Mouse (Mus musculus): ENCODE measurements around the gene Rabep1. TPM values are rescaled to one million over a fixed set of nuclear protein-coding genes. Genes with fewer than 3 reads are reported as not detected.
A peak's percentile ranks its signal among the peaks of the same experiment; 100 is the strongest.

Gene Rabep1
- polyA plus RNA-seq, 1 experiment from 2014 or later = 90.9 TPM

- no peak for TF ChIP-seq CTCF (IDR thresholded peaks at IDR 0.05; ENCODE audit: low read depth)
- WGBS = 65% methylated on average over 1 of the region's 1 CpGs
These were observed 128.0 kb downstream of the Rabep1 start for GRCm38 (mm10) chr11:70972586-70972985.

GRCm38 (mm10) chr11:70973947-70974346 is 129.4 kb downstream of the Rabep1 start:
- ATAC-seq = no peak
- Histone ChIP-seq H3K27me3 (replicated peaks; ENCODE audit: control insufficient read depth, insufficient read depth, low read length) (no peaks in the 10 kb centered on the region), H3K9ac (ENCODE audit: low read depth, low read length) (no peak overlapping the region), H3K9me3 (ENCODE audit: control insufficient read depth) (no peaks in the 10 kb centered on the region), H3K4me1 (replicated peaks; ENCODE audit: control insufficient read depth, insufficient read depth, low read length) (no peaks in the 10 kb centered on the region), H3K4me3 (ENCODE audit: low read depth, low read length) (no peak overlapping the region), H3K36me3 (ENCODE audit: control insufficient read depth, insufficient read depth) (peaks cover 52% of the 10 kb centered on the region), H3K4me2 (replicated peaks; ENCODE audit: low read depth) (no peak overlapping the region), H3K27ac (ENCODE audit: low read depth, low read length) (no peak overlapping the region)
- peak; percentile 62 for TF ChIP-seq CTCF (IDR thresholded peaks at IDR 0.05; ENCODE audit: low read depth)
- WGBS = 66% methylated on average over 4 of the region's 4 CpGs

More at GRCm38 (mm10) chr11:70972586-70972985, 128.0 kb downstream of the Rabep1 start:
- Histone ChIP-seq H3K27me3 (replicated peaks; ENCODE audit: control insufficient read depth, insufficient read depth, low read length) (no peaks in the 10 kb centered on the region), H3K9me3 (ENCODE audit: control insufficient read depth) (no peaks in the 10 kb centered on the region), H3K4me3 (ENCODE audit: low read depth, low read length) (no peak overlapping the region), H3K4me1 (replicated peaks; ENCODE audit: control insufficient read depth, insufficient read depth, low read length) (no peaks in the 10 kb centered on the region), H3K9ac (ENCODE audit: low read depth, low read length) (no peak overlapping the region), H3K36me3 (ENCODE audit: control insufficient read depth, insufficient read depth) (peaks cover 39% of the 10 kb centered on the region), H3K4me2 (replicated peaks; ENCODE audit: low read depth) (no peak overlapping the region), H3K27ac (ENCODE audit: low read depth, low read length) (no peak overlapping the region)
- no peak for ATAC-seq

- Histone ChIP-seq H3K27me3 (replicated peaks; ENCODE audit: control insufficient read depth, insufficient read depth, low read length) (no peaks in the 10 kb centered on the region), H3K4me2 (replicated peaks; ENCODE audit: low read depth) (no peak overlapping the region), H3K36me3 (ENCODE audit: control insufficient read depth, insufficient read depth) (peaks cover 63% of the 10 kb centered on the region), H3K27ac (ENCODE audit: low read depth, low read length) (no peak overlapping the region), H3K4me3 (ENCODE audit: low read depth, low read length) (no peak overlapping the region), H3K4me1 (replicated peaks; ENCODE audit: control insufficient read depth, insufficient read depth, low read length) (no peaks in the 10 kb centered on the region), H3K9me3 (ENCODE audit: control insufficient read depth) (no peaks in the 10 kb centered on the region), H3K9ac (ENCODE audit: low read depth, low read length) (no peak overlapping the region)
- ATAC-seq = no peak
- 65% methylated on average over 2 of the region's 2 CpGs for WGBS
- TF ChIP-seq CTCF (IDR thresholded peaks at IDR 0.05; ENCODE audit: low read depth) = no peak
These were observed 130.6 kb downstream of the Rabep1 start for GRCm38 (mm10) chr11:70975193-70975592.

- no peaks in the 10 kb centered on the region for H3K9me3 ChIP-seq (ENCODE audit: control insufficient read depth)
- no peak overlapping the region for H3K9ac ChIP-seq (ENCODE audit: low read depth, low read length)
- H3K4me1 ChIP-seq (replicated peaks; ENCODE audit: control insufficient read depth, insufficient read depth, low read length) = no peaks in the 10 kb centered on the region
- no peaks in the 10 kb centered on the region for H3K27me3 ChIP-seq (replicated peaks; ENCODE audit: control insufficient read depth, insufficient read depth, low read length)
- ATAC-seq = no peak
- no peak for TF ChIP-seq CTCF (IDR thresholded peaks at IDR 0.05; ENCODE audit: low read depth)
- H3K27ac ChIP-seq (ENCODE audit: low read depth, low read length) = no peak overlapping the region
- H3K4me2 ChIP-seq (replicated peaks; ENCODE audit: low read depth) = no peak overlapping the region
- 87% methylated on average over 6 of the region's 6 CpGs for WGBS
- peaks cover 69% of the 10 kb centered on the region for H3K36me3 ChIP-seq (ENCODE audit: control insufficient read depth, insufficient read depth)
- no peak overlapping the region for H3K4me3 ChIP-seq (ENCODE audit: low read depth, low read length)
These were observed 132.7 kb downstream of the Rabep1 start for GRCm38 (mm10) chr11:70977293-70977692.

GRCm38 (mm10) chr11:70980232-70980631 is 135.7 kb downstream of the Rabep1 start:
- H3K27ac ChIP-seq (ENCODE audit: low read depth, low read length) = no peak overlapping the region
- no peak overlapping the region for H3K9ac ChIP-seq (ENCODE audit: low read depth, low read length)
- H3K4me3 ChIP-seq (ENCODE audit: low read depth, low read length) = no peak overlapping the region
- H3K4me1 ChIP-seq (replicated peaks; ENCODE audit: control insufficient read depth, insufficient read depth, low read length) = no peaks in the 10 kb centered on the region
- TF ChIP-seq CTCF (IDR thresholded peaks at IDR 0.05; ENCODE audit: low read depth) = no peak
- H3K9me3 ChIP-seq (ENCODE audit: control insufficient read depth) = no peaks in the 10 kb centered on the region
- H3K36me3 ChIP-seq (ENCODE audit: control insufficient read depth, insufficient read depth) = peaks cover 56% of the 10 kb centered on the region
- H3K4me2 ChIP-seq (replicated peaks; ENCODE audit: low read depth) = no peak overlapping the region
- no peak for ATAC-seq
- H3K27me3 ChIP-seq (replicated peaks; ENCODE audit: control insufficient read depth, insufficient read depth, low read length) = no peaks in the 10 kb centered on the region
- WGBS = 77% methylated on average over 6 of the region's 6 CpGs

GRCm38 (mm10) chr11:70980751-70981510 is 136.4 kb downstream of the Rabep1 start:
- no peak for TF ChIP-seq CTCF (IDR thresholded peaks at IDR 0.05; ENCODE audit: low read depth)
- Histone ChIP-seq H3K27me3 (replicated peaks; ENCODE audit: control insufficient read depth, insufficient read depth, low read length) (no peaks in the 10 kb centered on the region), H3K9ac (ENCODE audit: low read depth, low read length) (no peak overlapping the region), H3K27ac (ENCODE audit: low read depth, low read length) (no peak overlapping the region), H3K36me3 (ENCODE audit: control insufficient read depth, insufficient read depth) (peaks cover 53% of the 10 kb centered on the region), H3K9me3 (ENCODE audit: control insufficient read depth) (no peaks in the 10 kb centered on the region), H3K4me1 (replicated peaks; ENCODE audit: control insufficient read depth, insufficient read depth, low read length) (no peaks in the 10 kb centered on the region), H3K4me2 (replicated peaks; ENCODE audit: low read depth) (peak overlapping the region; percentile 87; the same call in 1 of the 2 replicates), H3K4me3 (ENCODE audit: low read depth, low read length) (no peak overlapping the region)
- 85% methylated on average over 14 of the region's 14 CpGs for WGBS
- no peak for ATAC-seq

All from intestine, postnatal 0 days (tissue).